Mouse (Mus musculus): ENCODE measurements around the gene Ripor1. TPM values are rescaled to one million over a fixed set of nuclear protein-coding genes. Genes with fewer than 3 reads are reported as not detected.
A peak's percentile ranks its signal among the peaks of the same experiment; 100 is the strongest.

Gene Ripor1
- polyA plus RNA-seq, 1 experiment, result not detected

DNA sequence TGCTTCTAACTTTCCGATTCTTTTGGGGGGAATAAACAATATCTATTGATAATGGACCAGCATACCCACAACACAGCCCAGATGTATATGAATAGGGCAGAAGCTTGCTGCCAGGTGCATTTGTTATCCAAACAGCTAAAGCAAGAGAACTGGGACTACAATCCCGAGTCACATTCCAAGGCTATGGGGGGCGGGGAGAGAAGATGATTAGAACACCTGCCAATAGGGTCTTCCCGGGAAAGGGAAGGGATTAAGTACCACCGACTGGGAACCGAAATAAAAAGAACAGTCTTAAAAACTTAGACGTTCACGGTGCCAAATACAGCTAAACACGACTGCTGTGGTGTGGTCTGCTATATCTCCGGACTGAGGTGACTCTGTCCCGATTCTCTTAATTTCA lies 30.4 kb downstream of the Ripor1 start:
- Histone ChIP-seq H3K4me3 (ENCODE audit: insufficient read depth, low read depth, low read length) (peak overlapping the region; percentile 80), H3K27ac (ENCODE audit: insufficient read depth, low read depth, low read length) (peak overlapping the region; percentile 54; the same call in 1 of the 2 replicates), H3K4me1 (ENCODE audit: control insufficient read depth, insufficient read depth, low read length) (peaks cover 5% of the 10 kb centered on the region)
- whole genome bisulfite sequencing, result 1% methylated on average over 11 of the region's 11 CpGs
- TF ChIP-seq POLR2A (IDR thresholded peaks at IDR 0.05; ENCODE audit: insufficient read depth, low read depth, low read length), result no peak
- no peak for TF ChIP-seq CTCF (IDR thresholded peaks at IDR 0.05; ENCODE audit: insufficient read depth, low read depth, low read length)

DNA sequence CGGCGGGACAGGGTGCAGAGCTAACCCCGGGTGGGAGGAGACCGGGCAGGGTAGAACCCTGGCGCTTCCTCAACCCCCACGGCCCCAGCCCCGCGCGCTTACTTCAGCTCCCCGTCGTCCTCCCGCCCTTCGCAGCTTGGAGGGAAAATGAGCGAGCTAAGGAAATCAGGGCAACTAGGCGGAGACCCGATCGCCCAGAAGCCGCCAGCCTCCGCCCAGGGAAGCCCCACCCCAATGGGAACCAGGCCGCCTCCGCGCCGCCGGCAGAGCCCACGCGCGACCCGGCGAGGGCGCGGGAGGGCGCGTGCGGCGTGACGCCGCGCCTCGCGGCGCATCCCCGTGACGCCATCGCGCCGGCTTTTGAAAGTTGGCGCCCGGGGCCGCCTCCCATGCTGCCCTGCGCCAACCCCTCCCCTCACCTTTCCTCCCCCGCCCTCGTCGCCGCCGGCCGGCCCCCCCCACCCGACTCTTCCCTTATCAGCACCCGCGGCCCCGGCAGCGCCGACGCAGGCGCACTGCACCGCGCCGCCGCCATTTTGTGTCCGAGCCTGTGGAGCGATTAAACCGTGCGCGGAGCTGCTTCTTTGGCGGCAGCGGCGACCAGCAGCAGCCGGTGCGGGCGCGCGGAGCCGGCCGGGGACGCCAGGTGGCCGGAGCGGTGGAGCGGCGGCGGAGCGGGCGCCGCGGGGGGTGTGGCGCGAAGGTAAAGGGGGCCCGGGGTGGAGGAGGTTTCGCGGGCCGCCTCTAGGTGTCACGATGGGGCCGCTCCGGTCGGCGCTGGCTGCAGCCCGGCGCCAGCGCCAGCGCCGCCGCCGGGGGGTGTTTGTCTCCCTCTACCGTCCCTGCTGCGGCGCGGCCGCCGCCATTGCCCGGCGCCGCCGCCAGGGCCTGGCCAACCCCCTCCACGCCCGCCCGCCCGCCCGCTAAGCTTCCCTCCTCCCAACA lies 31.2 kb downstream of the Ripor1 start, which contains the start of gene Ctcf:
Gene Ctcf (plus strand): TSS at position 551 of the 945 bp plus-strand sequence.
- H3K4me3 ChIP-seq (ENCODE audit: insufficient read depth, low read depth, low read length), result peak within 1 kb of the TSS; percentile 80
- under 1% methylated on average over 121 of the region's 126 CpGs for WGBS
- peaks cover 5% of the 10 kb centered on the region for H3K4me1 ChIP-seq (ENCODE audit: control insufficient read depth, insufficient read depth, low read length)
- peak within 1 kb of the TSS; percentile 94 for H3K27ac ChIP-seq (ENCODE audit: insufficient read depth, low read depth, low read length)
- TF ChIP-seq CTCF (IDR thresholded peaks at IDR 0.05; ENCODE audit: insufficient read depth, low read depth, low read length) (0 out of 2 replicates have a peak, but pooled peaks have one; percentile 9), POLR2A (IDR thresholded peaks at IDR 0.05; ENCODE audit: insufficient read depth, low read depth, low read length) (peak; percentile 45; the same call in 1 of the 2 replicates)

DNA sequence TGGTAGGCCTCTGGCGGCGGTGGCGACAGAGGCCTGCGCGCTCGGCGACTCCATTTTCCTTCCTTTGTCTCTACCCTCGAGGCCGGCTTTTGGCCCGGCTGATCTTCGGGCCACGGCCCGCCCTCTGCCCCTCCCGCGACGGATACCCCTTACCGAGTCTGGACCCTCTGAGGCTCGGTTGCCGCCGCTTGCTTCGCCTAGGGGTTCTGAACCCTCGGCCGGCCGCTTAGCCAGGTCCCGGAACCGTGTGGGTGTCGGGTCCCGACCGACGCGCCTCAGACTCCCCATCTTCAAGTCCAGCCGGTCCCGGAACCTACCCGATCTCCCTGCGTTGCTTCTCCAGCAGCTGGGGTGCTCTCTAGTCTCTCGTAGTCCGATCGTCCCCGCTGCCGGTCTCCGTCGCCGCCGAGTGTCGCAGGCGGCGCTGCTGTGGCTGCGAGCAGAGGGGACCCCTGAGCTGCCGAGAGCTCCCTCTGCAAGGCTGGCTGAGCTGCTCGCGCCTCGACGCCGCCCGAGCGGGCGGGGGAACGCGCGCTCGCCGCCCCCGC lies 32.0 kb downstream of the Ripor1 start, which contains the start of gene Agrp:
Gene Agrp (minus strand): TSS at position 431 of the 548 bp plus-strand sequence.
- Histone ChIP-seq H3K4me3 (ENCODE audit: insufficient read depth, low read depth, low read length) (peak within 1 kb of the TSS; percentile 80), H3K4me1 (ENCODE audit: control insufficient read depth, insufficient read depth, low read length) (peaks cover 5% of the 10 kb centered on the region), H3K27ac (ENCODE audit: insufficient read depth, low read depth, low read length) (peak within 1 kb of the TSS; percentile 94)
- TF ChIP-seq CTCF (IDR thresholded peaks at IDR 0.05; ENCODE audit: insufficient read depth, low read depth, low read length), result no peak; the same call in 1 of the 2 replicates
- TF ChIP-seq POLR2A (IDR thresholded peaks at IDR 0.05; ENCODE audit: insufficient read depth, low read depth, low read length), result peak; percentile 70
- WGBS, result under 1% methylated on average over 63 of the region's 63 CpGs

DNA sequence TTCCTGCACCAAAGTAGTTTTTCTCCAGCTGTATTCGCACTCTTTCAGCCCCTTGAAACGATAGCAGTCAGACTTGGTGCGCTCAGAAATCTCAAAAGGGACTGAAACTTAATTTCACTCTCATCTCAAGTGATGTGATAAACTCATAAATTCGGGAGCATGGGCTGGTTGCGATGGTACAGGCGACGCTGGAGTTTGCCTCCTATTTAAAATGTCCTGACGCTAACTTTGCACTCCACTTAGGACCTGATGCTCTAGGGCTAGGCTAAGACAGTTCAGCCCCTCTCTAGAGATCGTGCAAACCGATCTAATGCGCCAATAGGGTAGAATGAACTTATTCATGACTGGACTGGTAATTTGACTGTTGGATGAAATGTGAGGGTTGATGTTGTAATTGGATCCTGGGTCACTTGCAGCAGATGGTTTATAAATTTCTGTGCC lies 32.6 kb downstream of the Ripor1 start:
- under 1% methylated on average over 11 of the region's 11 CpGs for WGBS
- H3K27ac ChIP-seq (ENCODE audit: insufficient read depth, low read depth, low read length), result peak overlapping the region; percentile 10; the same call in 1 of the 2 replicates
- peak overlapping the region; percentile 80 for H3K4me3 ChIP-seq (ENCODE audit: insufficient read depth, low read depth, low read length)
- TF ChIP-seq POLR2A (IDR thresholded peaks at IDR 0.05; ENCODE audit: insufficient read depth, low read depth, low read length) (no peak), CTCF (IDR thresholded peaks at IDR 0.05; ENCODE audit: insufficient read depth, low read depth, low read length) (no peak)
- peaks cover 5% of the 10 kb centered on the region for H3K4me1 ChIP-seq (ENCODE audit: control insufficient read depth, insufficient read depth, low read length)

DNA sequence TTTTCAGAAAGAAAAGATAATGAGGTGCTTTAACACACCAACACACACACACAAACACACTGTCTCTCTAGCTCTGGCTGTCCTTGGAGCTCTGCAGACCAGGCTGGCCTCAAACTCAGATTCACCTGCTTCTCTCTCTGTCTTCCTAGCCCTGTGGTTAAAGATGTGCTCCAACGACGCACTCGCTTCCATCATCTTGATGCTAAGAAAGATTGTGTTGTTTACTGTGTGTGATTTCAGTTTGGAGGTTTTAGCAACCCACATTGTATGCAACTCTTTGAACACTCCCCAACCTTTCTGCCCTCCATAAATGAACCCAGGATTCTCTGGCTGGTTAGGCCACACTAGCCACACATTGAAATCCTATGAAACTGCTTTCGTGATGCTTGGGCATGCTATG lies 33.5 kb downstream of the Ripor1 start:
- WGBS, result 70% methylated on average over 4 of the region's 4 CpGs
- peaks cover 5% of the 10 kb centered on the region for H3K4me1 ChIP-seq (ENCODE audit: control insufficient read depth, insufficient read depth, low read length)
- no peak overlapping the region for H3K27ac ChIP-seq (ENCODE audit: insufficient read depth, low read depth, low read length)
- no peak overlapping the region for H3K4me3 ChIP-seq (ENCODE audit: insufficient read depth, low read depth, low read length)
- no peak for TF ChIP-seq POLR2A (IDR thresholded peaks at IDR 0.05; ENCODE audit: insufficient read depth, low read depth, low read length)
- TF ChIP-seq CTCF (IDR thresholded peaks at IDR 0.05; ENCODE audit: insufficient read depth, low read depth, low read length), result no peak

DNA sequence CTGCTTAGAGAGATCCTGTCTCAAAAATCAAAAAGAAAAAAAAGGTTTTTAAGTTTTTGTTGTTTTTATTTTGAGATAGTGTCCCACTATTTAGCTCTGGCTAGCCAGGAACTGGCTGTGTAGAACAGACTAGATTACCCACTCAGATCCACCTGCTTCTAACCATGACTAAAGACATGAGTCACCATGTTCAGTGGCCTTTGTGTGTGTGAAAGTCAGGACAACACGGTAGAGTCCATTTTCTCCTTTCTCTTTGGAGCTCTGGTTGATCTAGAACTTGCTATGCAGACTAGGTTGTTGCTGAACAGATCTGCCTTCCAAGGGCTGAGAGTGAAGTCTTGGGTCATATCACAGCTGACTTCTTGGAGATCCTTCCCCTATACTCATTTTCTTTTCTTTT lies 34.8 kb downstream of the Ripor1 start:
- TF ChIP-seq POLR2A (IDR thresholded peaks at IDR 0.05; ENCODE audit: insufficient read depth, low read depth, low read length), result no peak
- no peak for TF ChIP-seq CTCF (IDR thresholded peaks at IDR 0.05; ENCODE audit: insufficient read depth, low read depth, low read length)
- Histone ChIP-seq H3K27ac (ENCODE audit: insufficient read depth, low read depth, low read length) (no peak overlapping the region), H3K4me1 (ENCODE audit: control insufficient read depth, insufficient read depth, low read length) (peaks cover 5% of the 10 kb centered on the region), H3K4me3 (ENCODE audit: insufficient read depth, low read depth, low read length) (no peak overlapping the region)
- 31% methylated on average over 1 of the region's 1 CpGs for WGBS

DNA sequence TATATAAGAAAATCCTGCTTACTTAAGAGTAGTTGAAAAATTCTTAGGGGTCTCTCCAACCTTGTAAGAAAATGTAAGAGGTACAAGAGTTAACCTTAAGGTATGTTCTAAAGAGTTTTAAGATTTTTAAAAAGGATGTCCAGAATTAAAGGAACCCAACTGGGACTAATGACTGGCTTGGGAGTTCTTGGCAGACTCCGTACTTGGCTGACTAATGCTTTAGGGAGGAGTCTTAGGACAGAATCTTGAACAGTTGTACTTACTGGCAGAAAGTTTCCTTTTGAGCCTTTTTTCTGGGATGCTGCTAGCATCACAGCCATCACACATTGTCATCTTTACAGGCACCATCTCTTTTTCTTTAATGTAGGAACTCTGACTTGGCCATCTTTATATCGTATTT lies 35.5 kb downstream of the Ripor1 start:
- Histone ChIP-seq H3K4me1 (ENCODE audit: control insufficient read depth, insufficient read depth, low read length) (peaks cover 5% of the 10 kb centered on the region), H3K27ac (ENCODE audit: insufficient read depth, low read depth, low read length) (no peak overlapping the region), H3K4me3 (ENCODE audit: insufficient read depth, low read depth, low read length) (no peak overlapping the region)
- TF ChIP-seq CTCF (IDR thresholded peaks at IDR 0.05; ENCODE audit: insufficient read depth, low read depth, low read length) (no peak), POLR2A (IDR thresholded peaks at IDR 0.05; ENCODE audit: insufficient read depth, low read depth, low read length) (no peak)
- 19% methylated on average over 2 of the region's 2 CpGs for WGBS

DNA sequence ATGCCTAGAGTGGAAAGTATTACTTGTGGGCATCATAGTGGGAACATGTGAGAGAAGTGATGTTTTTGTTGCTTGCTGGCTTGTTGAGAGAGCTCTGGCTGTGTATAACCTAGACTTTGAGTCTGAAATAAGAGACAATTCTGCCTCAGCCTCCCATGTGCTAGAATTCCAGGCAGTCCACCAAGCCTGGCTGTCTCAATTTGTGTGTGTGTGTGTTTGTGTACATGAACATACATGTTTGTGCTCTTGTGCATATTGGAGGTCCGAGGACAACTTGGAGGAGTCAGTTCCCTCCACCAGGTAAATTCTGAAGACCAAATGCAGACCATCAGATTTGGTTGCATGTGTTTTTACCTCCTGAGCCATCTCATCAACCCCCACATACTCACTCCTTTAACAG lies 40.1 kb downstream of the Ripor1 start:
- H3K4me3 ChIP-seq (ENCODE audit: insufficient read depth, low read depth, low read length), result no peak overlapping the region
- TF ChIP-seq POLR2A (IDR thresholded peaks at IDR 0.05; ENCODE audit: insufficient read depth, low read depth, low read length) (no peak), CTCF (IDR thresholded peaks at IDR 0.05; ENCODE audit: insufficient read depth, low read depth, low read length) (no peak)
- H3K4me1 ChIP-seq (ENCODE audit: control insufficient read depth, insufficient read depth, low read length), result peaks cover 2% of the 10 kb centered on the region; the same call in 1 of the 2 replicates
- H3K27ac ChIP-seq (ENCODE audit: insufficient read depth, low read depth, low read length), result no peak overlapping the region
- 97% methylated on average over 1 of the region's 1 CpGs for WGBS
